Mouse (Mus musculus) layer of hippocampus, postnatal 25 days (tissue): ENCODE measurements around the gene Smdt1. TPM values are rescaled to one million over a fixed set of nuclear protein-coding genes. Genes with fewer than 3 reads are reported as not detected.

Source experiments
- microRNA-seq, 2 experiments: library from miRNA; unstranded; fragments of <30 nt; microRNA quantifications; one replicate each; pipeline ENCODE4 v1.2.0; 2021
- total RNA-seq, 2 experiments: library from RNA; stranded (reverse); gene quantifications; 2 replicates each; pipeline ENCODE4 v1.2.3; 2021

Smdt1 gene
- total RNA-seq, 2 experiments from 2014 or later: 139 to 150 TPM

Small RNA genes lying within 50 kb of the gene (microRNA-seq; reads per million reads assigned to microRNA genes)
- 0 reads per million in 2 experiments for gene Mir7684

Other genes with a start within 250 kb of the Smdt1 start
- gene Ccdc134, start 211.0 kb upstream of the Smdt1 start, total RNA-seq: 10 to 100 TPM; 11.2 to 15.8 TPM
- gene Srebf2, start 191.8 kb upstream of the Smdt1 start, total RNA-seq: 100 to 1,000 TPM; 172 to 174 TPM
- 1 to 10 TPM; 1.4 to 1.9 TPM for gene Shisa8, start 126.1 kb upstream of the Smdt1 start, total RNA-seq
- gene Tnfrsf13c, start 114.6 kb upstream of the Smdt1 start, total RNA-seq: under 1 TPM in 1 of 2 experiments, not detected in 1; 0.22 TPM
- 1 to 10 TPM; 2.2 to 2.4 TPM for gene Cenpm, start 94.2 kb upstream of the Smdt1 start, total RNA-seq
- 100 to 1,000 TPM in 1 of 2 experiments, 10 to 100 TPM in 1; 98.3 to 111 TPM for gene 1500009C09Rik, start 86.6 kb upstream of the Smdt1 start, total RNA-seq
- 100 to 1,000 TPM; 617 to 679 TPM for gene Sept3, start 64.1 kb upstream of the Smdt1 start, total RNA-seq
- not detected for gene Wbp2nl, start 40.0 kb upstream of the Smdt1 start, total RNA-seq
- 10 to 100 TPM; 33.1 to 36.7 TPM for gene Naga, start within 50 bp of the Smdt1 start, total RNA-seq
- gene Pheta2, start within 50 bp of the Smdt1 start, total RNA-seq: under 1 TPM; 0.66 to 0.92 TPM
- gene Ndufa6, start 15.4 kb downstream of the Smdt1 start, total RNA-seq: 100 to 1,000 TPM; 202 to 220 TPM
- 10 to 100 TPM; 40.3 to 41.1 TPM for gene Cyp2d22, start 41.3 kb downstream of the Smdt1 start, total RNA-seq
- under 1 TPM in 1 of 2 experiments, not detected in 1; 0.38 TPM for gene Cyp2d11, start 55.1 kb downstream of the Smdt1 start, total RNA-seq
- gene Cyp2d10, start 68.2 kb downstream of the Smdt1 start, total RNA-seq: not detected
- under 1 TPM in 1 of 2 experiments, not detected in 1; 0.22 TPM for gene Cyp2d9, start 94.5 kb downstream of the Smdt1 start, total RNA-seq
- not detected for gene Cyp2d12, start 216.1 kb downstream of the Smdt1 start, total RNA-seq